Mouse (Mus musculus): ENCODE results near the gene Tmem45a.

Gene Tmem45a

GRCm38 (mm10) chr16:56795481-56796139 is 90.4 kb downstream of the Tmem45a start, which contains the start of gene Adgrg7:
TSS of gene Adgrg7 (minus strand) at chr16:56795855.
- in situ Hi-C loops (cut with MboI, MseI), result no loop called here

DNA sequence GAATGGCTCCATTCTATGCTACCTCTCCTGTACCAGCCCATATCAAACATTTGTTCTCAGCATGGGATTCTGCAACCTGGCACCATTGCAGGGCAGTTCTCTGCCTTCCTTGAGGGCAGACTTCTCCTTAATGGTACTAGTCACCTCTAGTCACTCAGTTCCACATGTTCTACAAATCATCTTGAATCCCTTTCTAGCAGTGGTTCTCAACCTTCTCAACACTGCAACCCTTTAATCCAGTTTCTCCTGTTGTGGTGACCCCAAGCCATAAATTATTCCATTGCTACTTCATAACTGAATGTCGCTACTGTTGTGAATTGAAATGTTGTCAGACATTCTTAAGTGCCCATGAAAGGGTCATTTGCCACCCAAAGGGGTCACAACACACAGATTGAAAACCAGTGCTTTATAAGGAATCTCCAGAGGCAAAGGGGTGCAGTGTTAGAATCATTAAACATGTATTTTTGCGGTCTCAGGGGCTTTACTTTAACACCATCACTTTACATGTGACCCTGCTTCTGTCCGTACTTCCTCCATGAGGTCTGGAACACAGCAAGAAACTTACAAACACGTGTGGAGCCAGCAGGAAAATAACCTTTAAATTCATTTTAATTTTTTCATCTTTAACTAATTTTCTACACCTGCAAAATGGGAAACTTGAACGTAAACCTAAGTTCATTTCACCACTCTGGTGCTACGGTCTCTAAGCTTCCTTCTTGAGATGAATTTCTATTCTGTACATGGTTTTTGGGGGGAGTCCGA is 91.4 kb downstream of the Tmem45a start:
- in situ Hi-C loops (cut with MboI, MseI), result no loop called here

GRCm38 (mm10) chr16:56793778-56794177 is 92.2 kb downstream of the Tmem45a start:
- in situ Hi-C loops (cut with MboI, MseI), result no loop called here

DNA sequence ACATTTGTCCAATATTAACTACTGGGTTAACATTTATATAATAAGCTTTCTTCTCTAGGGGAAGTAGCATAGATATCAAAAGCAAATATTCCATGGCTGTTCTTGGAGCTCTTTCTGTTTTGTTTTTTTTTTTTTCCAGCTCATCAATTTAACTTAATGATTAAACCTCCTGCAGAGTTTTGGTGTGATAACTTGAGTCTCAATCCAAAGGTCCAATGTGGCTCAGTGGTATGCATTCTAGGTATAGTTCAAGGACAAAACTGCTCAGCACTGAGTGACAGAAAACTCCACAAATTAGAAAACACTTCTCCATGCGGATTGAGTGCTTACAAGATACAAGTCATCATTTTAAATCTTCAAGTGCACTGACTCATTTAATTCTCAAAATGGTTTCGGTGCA is 100.0 kb downstream of the Tmem45a start:
- in situ Hi-C loops (cut with MboI, MseI), result no loop called here

DNA sequence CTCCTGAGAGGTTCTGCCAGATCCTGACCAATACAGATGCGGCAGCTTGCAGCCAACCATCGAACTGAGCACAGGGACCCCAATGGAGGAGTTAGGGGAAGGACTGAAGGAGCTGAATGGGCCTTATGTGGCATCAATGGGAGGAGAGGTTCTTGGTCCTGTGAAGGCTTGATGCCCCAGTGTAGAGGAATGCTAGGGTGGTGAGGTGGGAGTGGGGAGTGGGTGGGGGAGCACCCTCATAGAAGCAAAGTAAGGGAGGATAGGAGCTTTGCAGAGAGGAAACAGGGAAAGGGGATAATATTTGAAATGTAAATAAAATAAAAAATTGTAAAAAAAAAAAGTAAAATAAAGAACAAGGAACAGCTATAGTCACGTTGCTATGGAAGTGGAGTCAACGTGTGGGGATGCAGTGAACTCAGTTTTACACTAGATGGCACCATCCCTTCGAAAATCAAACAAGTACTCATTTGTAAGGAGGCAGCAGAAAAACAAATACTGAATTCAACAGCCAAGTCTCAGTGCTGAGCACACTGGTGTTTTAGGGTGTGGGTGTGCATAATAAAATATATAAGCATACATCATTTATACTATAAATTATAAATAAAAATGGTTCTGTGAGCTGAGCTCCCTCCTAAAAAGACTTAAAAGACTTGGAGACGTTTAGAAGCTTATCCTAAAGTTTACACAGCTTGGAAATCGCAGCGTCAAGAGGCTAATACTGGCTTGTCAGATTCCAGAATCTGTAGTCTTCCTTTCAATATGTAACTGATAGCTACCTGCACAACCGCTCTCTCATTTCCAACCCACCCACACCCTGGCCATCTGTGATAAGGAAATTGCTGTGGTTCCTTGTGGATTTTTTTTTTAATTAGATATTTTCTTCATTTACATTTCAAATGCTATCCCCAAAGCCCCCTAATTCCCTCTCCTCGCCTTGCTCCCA is 114.5 kb downstream of the Tmem45a start:
- in situ Hi-C loops (cut with MboI, MseI), result loop anchor here (5.0 to 10.0 kb wide), 2 partner anchors 143 to 321 kb away; no protein-coding TSS in a partner anchor

Data from regulatory T cell (primary cell).